Mouse (Mus musculus) left cerebral cortex, adult 9 months (tissue): ENCODE data around the gene Cep128.
A peak's percentile ranks its signal among the peaks of the same experiment; 100 is the strongest.

Experiments used
- DNase-seq, 2 experiments: peaks; one replicate each; pipeline ENCODE4 v3.0.0; 2022; ENCODE audit warnings: low spot score in 2 of 2

Gene Cep128

DNA sequence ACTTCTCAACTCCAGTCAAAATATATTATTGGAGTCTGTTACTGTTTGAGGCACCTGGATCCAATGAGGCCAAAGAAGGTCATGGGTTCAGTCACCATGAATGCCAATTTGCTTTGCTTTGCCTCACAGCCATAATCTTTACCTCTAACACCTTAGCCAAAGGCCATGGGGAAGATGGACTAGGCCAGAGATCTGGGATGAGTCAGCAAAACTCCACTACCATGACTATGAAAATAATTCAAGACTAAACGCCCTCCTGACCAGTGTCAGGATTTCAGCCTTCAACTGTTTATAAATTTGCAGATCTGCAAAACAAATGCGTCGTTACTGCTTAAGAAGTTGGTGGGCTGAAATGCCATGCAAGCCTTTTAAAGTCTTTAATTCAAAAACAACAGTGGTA lies 76.5 kb downstream of the Cep128 start:
- no peak for DNase-seq

DNA sequence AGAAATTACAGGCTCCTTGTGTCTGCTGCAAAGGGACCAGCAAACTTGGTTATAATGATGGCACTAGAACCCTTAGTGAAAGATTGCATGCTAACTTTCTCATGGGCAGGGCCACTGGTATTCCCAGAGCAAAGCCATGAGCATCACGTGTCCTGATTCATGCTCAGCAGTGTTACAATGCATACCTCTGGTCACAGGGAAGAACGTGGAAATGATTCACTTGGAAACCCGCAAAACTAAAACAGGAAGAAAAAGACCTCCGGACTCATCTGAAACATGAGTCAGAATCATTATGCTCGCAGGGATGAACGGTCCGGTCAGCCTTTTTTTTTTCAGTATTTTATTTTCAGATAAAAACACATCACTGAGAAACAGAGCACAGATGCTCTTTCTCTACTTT lies 78.4 kb downstream of the Cep128 start:
- DNase-seq, result no peak

DNA sequence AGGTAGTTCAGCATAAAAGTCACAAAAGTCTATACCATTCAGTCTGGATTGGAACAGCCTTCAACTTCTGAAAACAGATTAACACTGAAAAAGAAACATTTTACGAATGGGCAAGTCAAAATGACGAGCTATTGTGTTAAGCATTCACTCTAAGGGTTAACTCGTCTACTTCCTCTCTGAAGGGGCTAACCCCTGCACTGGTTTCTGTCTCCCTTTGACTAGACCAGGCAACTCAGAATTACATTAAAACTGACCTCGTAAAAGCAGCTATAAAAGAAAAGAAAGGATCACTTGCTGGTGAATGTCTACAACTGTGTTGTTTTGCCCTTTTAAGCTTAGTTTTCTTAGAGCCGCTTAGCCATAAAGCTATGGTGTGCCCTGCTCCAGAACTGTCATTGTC lies 79.2 kb downstream of the Cep128 start:
- DNase-seq, result no peak

DNA sequence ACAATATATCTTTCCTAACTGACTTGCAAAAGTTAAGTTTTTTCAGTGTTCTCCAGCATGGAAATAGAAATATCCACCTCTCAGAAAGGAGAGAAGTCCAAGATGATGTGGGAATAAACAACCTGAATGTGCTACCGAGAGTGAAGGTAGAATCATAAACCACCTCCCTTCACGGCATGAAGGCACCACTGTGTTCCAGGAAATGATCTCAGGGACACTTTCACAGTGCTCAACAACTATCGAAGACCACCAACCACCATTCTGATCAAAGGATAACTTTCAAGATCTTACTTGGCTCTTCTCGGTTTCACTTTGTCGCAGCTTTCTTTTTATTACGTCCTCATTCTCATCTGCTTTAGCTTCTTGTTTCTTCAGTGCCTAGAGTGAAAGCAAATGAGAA lies 85.5 kb downstream of the Cep128 start:
- no peak for DNase-seq

DNA sequence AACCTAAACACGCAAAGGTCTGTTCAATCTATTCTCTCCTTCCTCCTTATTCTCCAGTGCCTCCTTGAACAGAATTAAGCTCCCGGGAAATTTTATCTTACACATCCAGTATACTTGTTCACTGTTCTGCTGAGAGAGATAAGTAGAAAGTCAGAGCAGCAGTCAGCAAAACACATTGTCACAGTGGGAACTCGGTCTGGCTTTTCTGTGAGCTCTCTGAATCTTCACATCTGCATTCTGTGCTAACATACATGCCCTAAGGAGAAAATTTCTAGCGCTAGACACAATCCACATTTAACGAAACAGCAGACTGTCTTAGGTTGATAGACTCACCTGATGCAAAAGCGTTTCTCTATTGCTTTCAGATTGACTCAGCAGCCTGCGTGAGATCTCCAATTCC lies 88.3 kb downstream of the Cep128 start:
- no peak for DNase-seq

DNA sequence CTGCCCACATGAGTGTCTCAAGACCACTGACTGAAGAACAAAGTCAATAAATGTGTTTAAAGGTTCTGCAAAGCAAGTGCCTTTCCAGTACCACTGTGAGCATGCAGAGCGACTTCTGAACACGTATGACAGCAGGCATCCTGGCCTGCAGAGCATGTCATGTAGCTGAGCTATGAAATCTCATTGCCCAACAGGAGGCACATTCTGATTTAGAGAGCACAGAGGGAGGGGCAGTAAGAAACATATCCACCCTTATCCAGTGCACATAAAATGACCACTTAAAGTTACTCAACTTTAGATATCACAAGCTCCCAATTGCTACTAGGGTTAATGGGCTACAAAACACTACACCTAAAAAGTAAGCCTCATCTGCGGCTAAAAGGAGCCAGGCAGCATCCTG lies 88.8 kb downstream of the Cep128 start:
- DNase-seq, result no peak

DNA sequence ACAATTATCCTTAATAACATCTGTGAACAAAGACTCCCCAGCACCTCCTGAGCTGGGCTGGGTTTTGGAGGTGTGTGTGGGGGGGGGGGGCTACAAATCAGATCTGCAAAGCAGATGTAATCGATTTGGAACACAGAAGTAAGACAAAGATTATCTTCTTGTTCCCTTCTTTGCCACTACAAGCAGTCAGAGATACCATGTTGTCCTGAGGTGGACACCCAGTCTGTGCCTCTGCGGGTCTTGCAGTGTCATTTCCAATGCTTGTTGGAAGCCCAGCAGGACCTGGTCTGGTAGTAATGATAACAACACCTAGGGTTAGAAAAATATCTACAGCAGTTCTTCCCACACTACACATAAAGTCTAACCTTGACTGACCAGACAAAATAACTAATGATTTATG lies 110.3 kb downstream of the Cep128 start:
- no peak for DNase-seq

DNA sequence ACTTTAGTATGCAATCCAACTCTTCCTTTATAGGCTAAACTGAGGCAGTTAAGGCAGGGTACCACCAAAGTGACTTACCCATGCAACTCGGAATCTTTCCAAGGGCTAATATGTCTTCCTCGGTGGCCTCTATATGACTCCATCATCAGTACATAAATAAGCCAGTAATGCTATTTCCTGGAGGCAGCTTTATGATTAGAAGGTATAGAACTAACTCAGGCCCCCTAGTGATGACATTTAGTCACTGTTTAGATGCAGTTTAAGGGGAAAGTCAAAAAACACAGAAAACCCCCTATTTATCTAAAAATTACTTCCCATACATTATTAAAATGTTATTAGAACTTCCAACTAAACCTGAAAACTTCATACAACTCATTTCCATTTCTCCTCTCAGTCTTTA lies 114.6 kb downstream of the Cep128 start:
- no peak for DNase-seq

DNA sequence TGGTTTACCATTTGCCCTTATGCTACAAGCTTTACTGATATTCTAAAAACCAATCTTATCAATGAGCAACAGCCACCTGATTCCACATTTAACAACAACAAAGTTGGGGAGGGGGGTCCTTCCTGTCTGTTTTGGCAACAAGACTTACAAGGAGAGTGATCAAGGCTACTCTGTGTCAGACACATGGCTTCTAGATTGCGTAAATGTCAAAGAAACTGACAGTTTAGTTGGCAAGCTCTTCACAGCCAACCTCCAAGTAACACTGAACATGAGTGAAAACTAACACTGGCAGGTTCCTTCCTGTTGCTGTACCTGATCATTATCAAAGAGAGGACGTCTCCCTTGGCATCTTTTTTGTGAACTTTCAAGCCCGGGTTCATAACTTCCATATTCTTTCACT lies 115.2 kb downstream of the Cep128 start:
- no peak for DNase-seq

DNA sequence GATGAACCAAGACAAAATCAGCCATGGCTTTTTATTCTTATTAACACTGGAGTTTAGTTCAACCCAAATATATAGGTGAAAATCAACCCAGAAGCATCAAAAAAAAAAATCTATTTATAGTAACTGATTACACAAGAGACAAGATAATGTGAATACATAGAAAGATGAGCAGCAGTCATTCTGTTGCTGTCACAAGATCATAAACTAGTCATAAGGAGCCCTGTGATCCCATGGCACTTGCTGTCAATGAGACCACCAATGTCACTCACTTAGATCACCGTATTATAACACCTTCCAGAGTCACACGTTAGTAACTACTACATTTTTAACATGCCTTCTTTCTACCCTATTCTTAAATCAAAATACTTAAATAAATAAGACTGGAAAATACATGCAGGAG lies 118.2 kb downstream of the Cep128 start:
- no peak for DNase-seq

DNA sequence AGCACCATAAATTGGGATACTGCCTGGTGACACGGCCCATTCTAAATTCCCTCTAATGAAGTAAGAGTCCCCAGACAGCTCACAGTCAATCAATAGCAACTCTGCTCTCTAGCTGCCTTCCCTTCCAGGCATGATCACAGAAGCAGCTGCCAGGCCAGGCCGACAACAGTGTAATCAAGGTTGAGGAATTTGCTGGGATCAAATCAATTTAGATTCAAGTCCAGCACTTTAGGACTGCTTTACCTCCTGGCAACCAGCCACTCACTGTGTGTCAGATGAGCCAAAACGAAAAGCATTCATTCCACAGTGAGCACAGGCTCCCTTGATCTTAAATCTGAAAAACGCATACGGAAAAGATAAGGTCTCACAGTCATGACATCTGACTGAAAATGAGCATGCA lies 118.7 kb downstream of the Cep128 start:
- no peak for DNase-seq

DNA sequence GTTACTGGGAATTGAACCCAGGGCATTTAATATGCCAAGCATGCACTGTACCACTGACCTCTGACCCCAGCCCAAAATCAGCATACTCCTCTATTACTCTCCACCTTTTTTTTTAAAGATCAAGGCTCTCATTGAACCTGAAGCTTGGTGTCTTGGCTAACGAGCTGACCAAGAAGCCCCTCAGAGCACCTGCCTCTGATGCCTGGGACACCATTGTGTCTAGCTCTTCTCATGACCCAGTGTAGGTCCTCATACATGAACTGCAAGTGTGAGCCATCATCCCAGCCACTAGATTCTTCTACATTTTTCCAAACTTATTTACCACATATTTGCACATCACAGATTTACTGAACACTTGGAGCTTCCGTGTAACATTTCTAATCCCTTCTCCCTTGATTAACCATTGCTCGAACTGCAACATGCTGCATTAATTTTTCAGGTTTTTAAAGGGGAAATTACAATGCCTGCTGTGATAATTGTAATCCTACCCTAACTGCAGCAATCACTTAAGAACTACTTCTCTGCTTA lies 119.3 kb downstream of the Cep128 start:
- DNase-seq, result no peak

DNA sequence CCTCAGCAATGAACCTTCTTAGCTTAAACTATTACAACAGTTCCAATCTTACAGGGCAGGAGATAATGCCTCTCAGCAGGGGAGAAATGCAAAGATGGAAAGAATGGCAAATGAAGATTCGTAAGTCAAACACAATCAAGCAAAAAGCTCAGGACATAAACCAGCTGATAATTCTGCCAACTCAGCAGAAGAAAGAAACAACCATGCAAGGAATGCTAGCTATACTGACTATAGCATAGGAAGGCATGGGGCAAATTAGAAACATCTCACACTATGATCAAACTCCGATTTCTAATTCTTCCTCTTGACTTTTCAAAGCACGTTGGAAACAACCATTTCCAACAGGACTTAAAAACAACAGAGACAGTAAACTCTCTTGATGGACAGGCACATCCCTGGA lies 120.5 kb downstream of the Cep128 start:
- no peak for DNase-seq

DNA sequence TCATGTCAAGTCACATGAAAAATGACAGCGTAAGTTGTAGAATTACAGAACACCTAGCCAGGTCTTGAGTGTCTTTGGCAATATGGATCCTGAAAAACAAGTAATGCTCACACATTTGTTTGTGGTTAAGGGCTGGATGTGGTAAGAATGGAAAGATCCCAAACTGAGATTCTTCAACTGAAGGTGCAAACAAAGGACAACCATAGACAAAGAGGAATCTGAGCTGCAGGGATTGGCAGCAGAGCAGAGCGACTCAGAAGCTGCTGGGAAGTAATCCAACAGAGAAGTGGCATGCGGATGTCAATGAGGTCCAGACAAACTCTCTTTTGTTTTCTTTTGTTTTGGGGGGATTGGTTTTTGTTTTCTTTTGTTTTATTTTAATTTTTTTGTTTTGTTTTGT lies 121.4 kb downstream of the Cep128 start:
- no peak for DNase-seq

DNA sequence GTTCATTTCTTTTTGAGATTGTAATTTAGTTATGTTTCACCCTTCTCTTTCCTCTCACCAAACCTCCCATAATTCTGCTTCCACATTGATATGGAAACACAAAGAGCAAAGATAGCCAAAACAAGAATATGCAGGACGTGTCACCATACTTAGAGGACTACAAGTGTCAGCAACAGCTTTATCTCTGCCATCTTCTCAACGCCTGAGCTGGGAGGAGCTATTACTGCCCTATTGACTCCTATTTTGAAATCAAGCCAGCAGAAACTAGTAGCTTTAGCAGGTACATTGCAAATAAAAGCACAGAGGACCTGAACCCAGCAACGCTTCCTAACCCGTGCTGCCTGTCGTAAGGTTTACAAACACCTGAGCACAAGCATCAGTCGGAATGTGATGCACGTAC lies 127.9 kb downstream of the Cep128 start:
- no peak for DNase-seq

DNA sequence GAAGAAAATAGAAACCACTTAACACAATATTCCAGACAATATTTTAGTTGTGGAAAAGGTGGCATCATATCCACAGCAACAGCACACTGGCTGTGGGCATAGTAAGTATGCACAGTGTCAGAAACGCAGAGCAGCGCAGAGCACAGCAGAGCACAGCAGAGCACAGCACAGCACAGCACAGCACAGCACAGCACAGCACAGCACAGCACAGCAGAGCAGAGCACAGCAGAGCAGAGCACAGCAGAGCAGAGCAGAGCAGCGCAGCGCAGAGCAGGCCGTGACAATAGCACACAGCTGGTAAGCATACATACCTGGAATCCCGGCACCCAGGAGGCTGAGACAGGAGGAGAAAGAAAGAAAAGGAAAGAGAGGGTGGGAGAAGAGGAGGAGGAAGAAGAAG lies 129.4 kb downstream of the Cep128 start:
- DNase-seq, result no peak

DNA sequence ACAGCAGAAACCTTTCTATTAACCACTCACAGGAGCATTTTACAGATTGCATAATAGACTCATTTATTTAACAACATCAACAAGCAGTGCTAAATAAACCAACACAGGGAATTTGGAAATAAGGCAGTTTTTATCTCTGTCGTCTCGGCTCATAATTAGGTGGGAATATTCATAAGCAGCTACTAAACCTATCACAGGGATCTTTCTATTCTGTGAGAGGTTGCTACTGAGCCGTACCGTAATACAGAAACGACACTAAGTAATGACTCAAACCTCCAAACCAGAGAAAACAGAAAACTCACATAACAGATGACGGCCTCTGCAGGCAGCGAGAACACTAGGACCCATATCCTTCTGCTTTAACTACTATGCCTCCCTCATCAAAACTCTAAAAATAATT lies 163.6 kb downstream of the Cep128 start:
- no peak for DNase-seq

DNA sequence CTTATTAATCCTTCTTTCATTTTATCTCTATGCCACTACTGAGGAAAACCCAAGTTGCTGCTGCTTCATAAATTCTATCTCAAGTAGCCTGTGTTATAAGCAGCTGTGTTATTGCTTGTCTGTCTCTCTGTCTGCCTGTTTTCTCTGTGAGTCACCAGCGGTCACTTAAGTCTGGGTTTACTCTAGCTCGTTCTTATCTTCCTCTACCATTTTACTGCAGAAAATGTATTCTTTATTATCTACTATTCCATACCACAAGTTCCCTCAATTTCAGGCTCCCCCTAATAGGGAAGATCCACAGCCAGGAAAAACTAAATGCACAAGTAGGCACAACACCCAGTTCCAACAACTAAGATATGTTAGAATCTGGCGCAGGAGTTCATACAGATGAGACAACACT lies 178.7 kb downstream of the Cep128 start:
- no peak for DNase-seq

DNA sequence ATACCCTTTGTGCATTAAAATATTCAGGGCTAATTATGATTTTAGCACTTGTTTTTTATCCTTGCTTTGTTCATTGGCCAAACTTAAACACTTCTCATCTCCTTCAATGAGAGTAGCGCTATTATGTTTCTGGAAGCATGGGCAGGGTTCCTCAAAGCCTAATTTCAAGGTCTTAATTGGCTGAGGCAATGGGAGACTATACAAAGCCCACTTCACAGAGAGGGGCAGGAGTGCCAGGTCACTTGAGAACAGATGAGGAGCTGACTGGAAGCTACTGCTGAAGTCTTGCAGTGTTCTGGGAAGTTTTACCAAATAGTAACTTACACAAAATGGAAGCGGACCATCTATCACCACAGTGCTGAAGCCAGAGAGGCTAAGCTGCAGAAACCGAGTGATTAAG lies 179.9 kb downstream of the Cep128 start:
- peak; percentile 3 to 14 for DNase-seq

DNA sequence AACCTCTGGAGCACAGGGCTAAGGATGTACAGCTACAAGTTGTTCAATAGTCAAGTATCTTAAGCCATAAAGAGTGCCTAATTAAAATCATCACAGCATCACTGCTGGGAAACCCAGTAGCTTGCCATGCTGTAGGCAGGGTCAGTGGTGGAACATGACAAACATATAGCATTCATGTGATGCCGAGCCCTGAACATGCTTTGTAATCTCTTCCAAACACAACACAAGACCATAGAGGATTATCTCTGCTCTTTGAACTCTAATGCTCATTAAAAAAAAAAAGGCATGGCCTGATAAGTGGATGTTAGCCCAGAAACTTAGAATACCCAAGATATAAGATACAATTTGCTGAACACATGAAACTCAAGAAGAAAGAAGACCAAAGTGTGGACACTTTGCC lies 181.7 kb downstream of the Cep128 start:
- DNase-seq, result no peak

DNA sequence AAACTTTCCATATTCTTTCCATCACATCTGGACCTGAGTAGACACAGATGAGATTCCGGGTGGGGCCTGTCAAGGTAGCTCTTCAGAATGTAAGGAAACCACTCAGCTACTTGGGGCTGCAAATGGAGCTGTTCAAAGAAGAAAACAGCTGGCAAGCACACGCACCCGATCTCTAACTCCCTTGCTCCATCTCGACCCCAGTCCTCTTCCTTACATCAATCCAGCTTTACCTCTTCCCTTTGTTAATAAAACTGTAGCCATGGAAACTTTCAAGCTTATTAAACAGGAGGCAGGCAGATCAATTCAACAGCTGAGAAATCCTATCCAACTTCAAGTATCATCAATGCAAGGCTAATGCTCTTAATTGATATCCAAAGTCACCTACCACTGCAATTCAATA lies 195.1 kb downstream of the Cep128 start:
- DNase-seq, result no peak

DNA sequence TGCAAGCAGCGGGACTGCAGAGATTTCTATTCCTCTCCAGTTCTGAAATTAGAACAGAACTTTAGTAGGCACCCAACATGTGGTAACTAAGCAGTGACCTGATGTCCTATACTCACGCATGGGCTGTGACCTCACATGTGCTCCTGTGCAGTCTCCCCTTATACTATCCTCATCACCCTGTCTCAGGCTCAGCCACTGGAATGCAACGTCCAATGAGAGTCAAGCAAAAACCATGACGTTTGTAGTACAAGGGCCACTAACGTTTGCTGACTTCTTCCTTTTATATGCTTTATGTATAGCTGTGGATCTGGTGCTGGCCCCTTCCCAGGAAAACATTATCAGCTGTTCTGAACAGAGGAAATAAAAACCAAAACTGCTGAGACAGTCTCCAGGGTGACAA lies 198.6 kb downstream of the Cep128 start:
- no peak for DNase-seq

DNA sequence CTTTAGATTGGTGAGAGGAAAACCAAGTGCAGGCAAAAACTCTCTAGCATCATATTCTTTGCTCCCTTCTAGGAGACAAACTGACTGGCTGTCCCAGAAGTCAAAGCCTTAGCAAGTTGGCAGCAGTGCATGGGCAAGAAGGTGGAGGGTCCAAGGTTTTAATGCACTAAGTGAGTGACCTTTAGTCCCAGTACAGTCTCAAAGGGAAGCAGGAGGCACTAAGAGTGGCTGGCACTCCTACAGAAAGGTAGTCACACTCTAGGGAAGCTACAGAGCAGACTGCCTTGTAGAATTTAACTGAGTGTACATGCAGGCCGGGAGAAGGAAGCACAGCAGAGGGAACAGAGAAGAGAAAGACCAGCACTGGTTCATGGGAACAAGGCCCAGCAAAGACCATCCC lies 199.6 kb downstream of the Cep128 start:
- DNase-seq, result no peak

DNA sequence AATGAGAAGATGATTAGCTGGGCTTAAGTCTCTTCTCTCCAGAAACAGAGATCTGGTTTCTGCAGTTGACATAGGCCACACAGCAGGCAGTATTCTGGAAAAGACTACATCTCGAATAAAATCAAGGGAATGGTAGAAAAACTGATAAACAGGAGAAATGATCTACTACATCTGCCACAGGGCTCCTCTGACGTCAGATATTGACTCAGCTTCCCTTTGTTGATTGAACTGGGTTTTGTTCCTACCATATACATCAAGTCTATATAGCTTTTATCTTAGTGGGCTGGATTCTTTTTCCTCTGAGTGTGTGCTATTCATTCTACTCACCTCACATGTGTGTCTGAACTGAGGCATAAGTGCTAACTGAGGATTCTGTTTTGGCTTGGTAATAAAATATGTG lies 200.3 kb downstream of the Cep128 start:
- DNase-seq, result no peak

DNA sequence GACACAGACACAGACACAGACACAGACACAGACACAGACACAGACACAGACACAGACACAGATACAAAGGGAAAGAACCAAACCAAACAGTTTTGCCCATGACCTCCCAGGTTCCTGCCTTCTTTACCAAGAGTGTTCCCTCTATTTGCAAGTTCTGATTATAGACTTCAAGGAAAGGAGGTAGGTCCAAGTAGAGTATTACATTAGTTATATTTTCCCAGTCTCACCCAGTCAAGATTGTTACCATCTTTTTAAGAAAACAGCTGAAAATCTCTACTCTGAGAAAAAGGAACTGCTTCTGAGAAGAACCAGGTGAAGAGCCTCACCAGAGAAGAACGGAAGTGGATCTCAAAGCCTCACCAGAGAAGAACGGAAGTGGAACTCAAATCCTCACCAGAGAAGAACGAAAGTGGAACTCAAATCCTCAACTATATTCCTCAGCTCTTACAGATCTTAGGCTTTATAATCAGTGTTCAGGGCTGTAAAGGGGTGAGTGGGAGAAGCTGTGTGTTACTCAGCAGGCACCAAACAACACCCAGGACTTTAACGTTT lies 200.8 kb downstream of the Cep128 start:
- no peak for DNase-seq
